Mouse (Mus musculus): Measurements from ENCODE around the gene Cep19.
"Not testable (repeated sequence)": the region's sequence is repeated elsewhere in the genome, so short reads cannot be mapped to it uniquely, and the experiment has no call there.

The Cep19 gene
- long read RNA-seq, experiment 1, transcript Cep19-202 (4 exons, 1,718 nt), result major isoform, 29 of 29 reads
- long read RNA-seq, experiment 1, partial matches to known transcripts, result 0 of 29 reads
- long read RNA-seq, experiment 1, other reads (novel, unspliced or antisense), result 0 of 29 reads
- long read RNA-seq, experiment 2, transcript Cep19-202 (4 exons, 1,718 nt), result major isoform, 37 of 43 reads
- long read RNA-seq, experiment 2, partial matches to known transcripts, result 6 of 43 reads
- long read RNA-seq, experiment 2, other reads (novel, unspliced or antisense), result 0 of 43 reads

- intact Hi-C loops (cut with DNase I), result no loop called here
These were observed at the start of gene Cep19, which contains the start of gene Pigx for GRCm38 (mm10) chr16:32099638-32100150. Cep19 (plus strand) TSS chr16:32099800. Pigx (minus strand) TSS chr16:32099740.

- intact Hi-C loops (cut with DNase I), result no loop called here
These were observed 40.8 kb upstream of the Cep19 start for GRCm38 (mm10) chr16:32058817-32059216.

GRCm38 (mm10) chr16:32059840-32060523 is 39.6 kb upstream of the Cep19 start:
- intact Hi-C loops (cut with DNase I), result no loop called here

GRCm38 (mm10) chr16:32062226-32062625 is 37.4 kb upstream of the Cep19 start:
- intact Hi-C loops (cut with DNase I), result no loop called here

GRCm38 (mm10) chr16:32063900-32064299 is 35.7 kb upstream of the Cep19 start:
- intact Hi-C loops (cut with DNase I), result no loop called here

DNA sequence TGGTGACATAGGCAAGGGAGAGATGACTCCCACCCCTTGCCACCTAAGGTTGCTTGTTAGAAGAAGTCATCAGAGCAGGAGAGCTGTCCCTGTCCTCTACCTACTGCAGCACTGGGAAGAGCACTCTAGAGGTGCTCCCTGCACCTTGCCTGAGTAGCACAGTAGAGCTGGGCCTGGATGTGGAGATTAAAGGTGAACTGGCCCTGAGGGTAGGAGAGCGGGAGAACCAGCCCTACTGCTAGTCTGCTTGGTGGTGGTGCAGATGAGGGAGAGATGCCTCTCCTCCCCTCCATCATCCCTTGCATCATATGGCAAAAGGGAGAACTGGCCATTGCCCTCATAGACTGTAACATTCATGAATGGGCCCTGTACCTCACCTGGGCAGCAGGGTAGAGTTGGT is 32.7 kb upstream of the Cep19 start:
- intact Hi-C loops (cut with DNase I), result no loop called here

GRCm38 (mm10) chr16:32068389-32069300 is 31.0 kb upstream of the Cep19 start:
- intact Hi-C loops (cut with DNase I), result no loop called here

DNA sequence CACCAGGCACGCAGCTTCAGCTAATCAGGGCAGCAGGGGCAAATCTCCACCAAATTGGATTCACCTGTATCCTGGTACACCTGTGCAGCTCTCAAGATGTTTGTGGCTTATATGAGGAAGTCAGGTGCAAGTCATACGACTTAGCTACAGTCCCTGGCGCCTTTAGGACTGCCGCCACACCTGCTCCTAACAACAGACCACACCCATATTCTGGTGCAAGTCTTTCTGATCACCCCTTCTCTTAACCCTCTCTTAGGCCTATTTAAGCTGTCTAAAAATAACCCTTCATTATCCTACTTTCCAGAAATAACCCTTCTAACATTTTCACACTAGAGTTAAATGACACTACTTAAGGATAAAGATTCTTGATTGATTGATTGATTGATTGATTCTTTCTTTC is 29.5 kb upstream of the Cep19 start:
- intact Hi-C loops (cut with DNase I), result not testable (repeated sequence)

- intact Hi-C loops (cut with DNase I), result no loop called here
These were observed 23.8 kb upstream of the Cep19 start for GRCm38 (mm10) chr16:32075762-32076161.

GRCm38 (mm10) chr16:32076406-32076805 is 23.2 kb upstream of the Cep19 start:
- intact Hi-C loops (cut with DNase I), result no loop called here

GRCm38 (mm10) chr16:32077648-32078407 is 21.8 kb upstream of the Cep19 start:
- intact Hi-C loops (cut with DNase I), result no loop called here

DNA sequence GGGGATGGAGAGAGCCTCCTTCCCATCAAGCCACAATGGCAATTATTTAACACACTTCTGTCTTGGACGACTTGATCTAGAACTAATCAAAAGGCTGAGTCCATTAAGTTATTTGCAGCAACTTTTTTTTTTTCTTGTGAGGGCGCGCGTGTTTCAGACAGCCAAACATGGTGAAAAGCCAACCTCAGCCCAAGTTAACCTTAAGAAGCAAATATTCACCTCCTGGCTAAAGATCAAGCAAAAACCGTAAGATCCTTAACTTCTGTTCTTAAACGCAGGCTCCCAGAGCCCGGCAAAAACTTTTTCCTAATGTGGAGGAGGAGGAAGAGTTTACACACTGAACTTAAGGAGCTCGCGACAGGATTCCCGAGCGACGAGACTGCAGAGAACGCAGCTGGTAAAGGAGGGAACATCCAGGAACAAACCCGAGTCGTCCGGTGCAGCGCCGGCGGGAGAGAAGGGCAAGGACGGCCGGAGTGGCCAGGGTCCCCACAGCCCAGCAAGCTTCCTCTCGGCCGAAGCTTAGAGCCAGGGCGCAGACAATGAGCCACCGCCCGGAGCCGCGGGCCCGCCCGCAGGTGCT is 21.1 kb upstream of the Cep19 start:
- intact Hi-C loops (cut with DNase I), result no loop called here

GRCm38 (mm10) chr16:32078991-32079511 is 20.5 kb upstream of the Cep19 start, which contains the start of gene Pak2:
Pak2 (minus strand) TSS chr16:32079342.
- intact Hi-C loops (cut with DNase I), result no loop called here

DNA sequence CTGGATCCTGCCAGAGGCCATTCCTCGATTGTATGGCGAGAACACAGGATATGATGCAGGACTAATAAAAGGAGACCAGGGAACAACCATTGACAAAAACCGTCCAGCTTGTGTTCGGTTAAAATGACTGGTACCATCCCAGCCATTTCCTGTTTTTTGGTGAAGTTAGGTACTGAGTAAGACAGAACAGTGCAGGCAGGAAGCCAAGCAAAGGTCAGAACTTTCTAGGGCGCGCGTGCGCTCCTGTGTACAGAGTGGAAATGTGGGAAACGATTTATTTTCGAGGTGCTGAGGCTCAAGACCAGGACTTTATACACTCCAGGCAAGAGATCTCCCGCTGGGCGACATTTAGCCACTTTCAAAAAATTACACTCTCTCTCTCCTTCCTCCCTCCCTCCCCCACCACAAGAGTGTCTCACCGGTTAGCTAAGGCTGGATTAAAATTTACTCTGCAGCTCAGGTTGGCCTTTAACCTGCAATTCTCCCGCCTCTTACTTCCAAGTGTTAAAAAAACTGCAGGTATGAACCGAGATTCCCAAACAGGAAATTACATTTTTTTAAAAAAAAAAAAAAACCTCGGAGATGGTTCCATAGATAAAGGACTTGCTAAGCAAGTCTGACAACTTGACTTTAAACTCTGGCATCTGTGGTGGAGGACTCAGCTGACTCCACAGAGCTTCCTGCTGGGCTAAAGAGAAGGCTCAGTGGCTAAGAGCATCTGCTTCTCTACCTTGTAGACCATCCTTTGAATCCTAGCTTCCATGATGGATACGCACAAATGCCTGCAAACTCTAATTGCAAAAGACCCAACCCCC is 11.8 kb upstream of the Cep19 start:
- intact Hi-C loops (cut with DNase I), result no loop called here

DNA sequence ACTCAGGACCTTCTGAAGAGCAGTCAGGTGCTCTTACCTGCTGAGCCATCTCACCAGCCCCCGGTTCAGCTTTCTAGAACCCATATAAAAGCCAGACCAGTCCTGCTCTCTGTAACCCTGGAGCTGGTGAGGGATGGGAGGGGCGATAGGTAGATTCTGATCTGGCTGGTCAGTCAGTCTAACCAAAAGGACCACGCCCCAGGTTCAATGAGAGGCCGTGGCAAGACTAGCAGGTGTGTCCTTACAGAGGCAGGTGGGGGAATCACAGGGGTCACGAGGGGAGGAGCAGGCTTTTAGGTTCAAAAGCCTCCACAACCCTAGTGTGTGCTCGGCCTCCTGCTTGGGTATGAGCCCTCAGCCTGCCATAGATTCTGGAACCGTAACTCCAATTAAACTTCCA is 8.1 kb upstream of the Cep19 start:
- intact Hi-C loops (cut with DNase I), result no loop called here

- intact Hi-C loops (cut with DNase I), result not testable (repeated sequence)
These were observed 1.8 kb upstream of the Cep19 start for GRCm38 (mm10) chr16:32097757-32098156.

DNA sequence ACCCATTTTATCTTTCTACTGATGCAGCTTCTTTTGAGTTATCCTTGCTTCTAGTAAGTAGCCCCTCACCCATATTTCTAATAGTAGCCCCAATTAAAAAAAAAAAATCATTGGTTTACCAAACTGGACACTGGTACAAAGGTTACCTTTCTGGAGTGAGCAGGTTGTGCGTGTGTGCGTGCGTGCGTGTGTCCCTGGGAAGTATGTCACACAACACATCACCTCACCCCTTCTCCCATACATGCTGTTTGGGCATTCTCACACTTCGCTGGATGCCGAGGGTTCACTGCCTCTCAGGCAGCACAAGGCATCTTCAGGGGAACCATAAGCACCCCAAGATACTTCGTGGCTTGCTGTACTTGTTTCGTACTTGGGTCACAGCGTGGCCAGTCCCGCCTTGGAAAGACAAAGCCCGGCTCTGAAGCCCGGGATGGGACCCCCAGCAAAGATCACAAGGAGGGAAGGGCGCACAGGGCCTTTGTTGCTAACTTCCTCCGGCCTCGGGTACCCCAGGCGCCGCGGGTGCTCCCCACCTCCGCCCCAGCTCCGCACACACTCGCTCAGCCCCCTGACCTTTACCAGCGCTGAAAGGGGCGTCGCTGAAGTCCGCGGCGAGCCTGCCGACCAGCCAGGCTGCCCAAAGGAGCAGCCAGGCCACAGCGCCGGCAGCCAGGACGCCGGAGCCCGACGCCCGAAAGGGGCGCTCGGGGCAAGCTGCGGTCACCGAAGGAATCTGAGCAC is 533 bp upstream of the Cep19 start:
- intact Hi-C loops (cut with DNase I), result no loop called here

- intact Hi-C loops (cut with DNase I), result no loop called here
These were observed 2.7 kb downstream of the Cep19 start for GRCm38 (mm10) chr16:32102295-32102694.

DNA sequence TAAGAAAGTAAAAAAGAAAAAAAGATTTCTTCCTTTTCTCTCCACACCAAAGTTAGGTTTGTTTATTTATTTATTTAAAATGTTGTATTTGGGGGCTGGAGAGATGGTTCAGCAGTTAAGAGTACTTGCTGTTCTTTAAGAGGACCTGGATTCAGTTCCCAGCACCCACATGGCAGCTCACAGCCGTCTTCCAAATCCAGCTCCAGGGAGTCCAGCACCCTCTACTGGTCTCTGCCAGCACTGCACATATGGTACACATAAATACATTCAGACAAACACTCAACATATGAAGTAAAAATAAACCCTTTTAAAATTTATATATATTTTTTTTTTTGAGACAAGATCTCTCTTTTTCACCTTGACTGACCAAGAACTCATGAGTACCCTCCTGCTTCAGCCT is 6.1 kb downstream of the Cep19 start:
- intact Hi-C loops (cut with DNase I), result no loop called here
